Mouse (Mus musculus): Measurements from ENCODE around the gene Cct7.

DNA sequence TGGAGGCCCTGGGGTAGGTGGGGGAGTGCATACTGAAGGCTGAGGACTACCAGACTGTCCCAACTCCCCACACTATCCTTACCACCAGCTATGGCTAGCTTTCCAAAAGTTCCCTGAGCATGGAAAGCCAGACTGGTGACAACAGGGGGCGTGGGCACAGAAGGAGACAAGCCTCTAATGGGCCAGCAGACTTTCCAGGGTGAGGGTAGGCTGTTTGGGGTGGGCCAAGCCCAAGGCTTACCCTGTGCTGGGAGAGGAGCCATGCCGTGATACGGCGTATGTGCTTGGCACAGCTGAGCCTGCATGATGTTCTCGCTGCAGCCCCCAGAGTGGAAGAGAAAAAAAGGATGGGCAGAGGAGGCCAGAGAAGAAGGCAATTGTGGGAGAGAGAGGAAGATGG lies 28.7 kb downstream of the Cct7 start:
- TF ChIP-seq E2F4 (IDR thresholded peaks at IDR 0.05; ENCODE audit: insufficient read depth) (no peak), POLR2A (IDR thresholded peaks at IDR 0.05; ENCODE audit: insufficient read length, low read depth) (no peak), MYOD1 (IDR thresholded peaks at IDR 0.05; ENCODE audit: control insufficient read depth in 1 of 3, insufficient read length in 2 of 3, low read depth in 2 of 3) (no peak)

Measured in myocyte (in vitro differentiated cells).